Mouse (Mus musculus) gastrocnemius, adult 8-10 months (tissue): ENCODE data around the gene Ttll9. TPM values are rescaled to one million over a fixed set of nuclear protein-coding genes. Genes with fewer than 3 reads are reported as not detected.

Experiments
- DNase-seq, 2 experiments: peaks; one replicate each; pipeline ENCODE4 v3.0.0; 2022; ENCODE audit warnings: low spot score in 2 of 2
- total RNA-seq, 4 experiments: library from RNA; stranded (reverse); gene quantifications; 2 replicates each; pipeline ENCODE4 v1.2.4; 2022

The Ttll9 gene
- not detected for total RNA-seq

DNA sequence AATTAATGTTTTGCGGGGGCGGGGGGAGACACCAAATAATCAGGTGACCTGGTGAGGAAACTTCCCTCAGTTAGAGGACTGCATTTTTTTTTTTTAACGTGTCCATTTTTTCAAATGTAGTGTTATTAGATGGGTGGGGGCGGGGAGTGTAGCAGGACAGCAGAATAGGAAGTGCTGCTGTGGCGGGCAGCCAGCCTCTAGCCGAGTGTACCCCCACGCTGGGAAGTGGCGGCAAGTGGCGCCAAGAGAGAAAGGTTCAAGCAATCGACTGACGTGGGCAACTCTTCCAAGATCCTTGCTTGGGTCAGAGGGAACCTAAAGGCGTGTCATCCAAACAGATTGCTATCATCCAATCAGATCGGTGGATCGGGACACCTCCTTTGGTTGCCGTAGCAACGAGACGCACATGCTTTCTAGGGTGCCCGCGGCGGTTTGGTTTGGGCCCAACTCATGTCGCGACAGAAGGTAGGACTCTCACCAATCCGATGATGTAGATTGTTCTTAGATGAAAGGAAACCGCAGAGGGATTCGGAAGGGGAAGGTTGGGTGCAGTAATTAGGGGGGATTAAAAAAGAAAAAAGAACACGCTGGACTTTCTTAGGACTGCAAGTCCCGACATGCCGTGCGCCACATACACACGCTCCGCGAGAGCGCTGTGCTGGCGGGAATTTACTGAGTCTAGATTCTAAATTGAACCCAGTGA, at the start of gene Ttll9:
TSS of gene Ttll9 (plus strand) at position 395 of the 703 bp plus-strand sequence.
- peak; percentile 51 to 58 for DNase-seq

DNA sequence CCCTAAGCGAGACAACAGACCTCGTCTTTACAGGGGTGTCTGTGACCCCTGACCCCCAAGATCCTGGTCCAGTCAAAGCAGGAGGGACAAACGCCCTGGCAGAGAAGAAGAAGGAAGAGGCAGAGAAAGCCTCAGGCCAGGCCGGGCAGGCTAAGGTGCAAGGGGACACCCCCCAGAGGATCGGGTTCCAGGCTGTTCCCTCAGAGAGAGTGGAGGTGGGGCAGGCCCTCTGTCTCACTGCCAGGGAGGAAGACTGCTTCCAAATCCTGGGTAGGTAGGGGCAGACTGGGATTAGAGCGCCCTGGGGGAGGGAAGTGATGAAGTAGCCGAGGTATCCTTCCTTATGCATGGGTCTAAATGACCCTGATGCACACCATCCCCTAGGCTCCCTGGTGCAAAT, 48.8 kb upstream of the Ttll9 start:
- DNase-seq, result peak; percentile 71 to 81

DNA sequence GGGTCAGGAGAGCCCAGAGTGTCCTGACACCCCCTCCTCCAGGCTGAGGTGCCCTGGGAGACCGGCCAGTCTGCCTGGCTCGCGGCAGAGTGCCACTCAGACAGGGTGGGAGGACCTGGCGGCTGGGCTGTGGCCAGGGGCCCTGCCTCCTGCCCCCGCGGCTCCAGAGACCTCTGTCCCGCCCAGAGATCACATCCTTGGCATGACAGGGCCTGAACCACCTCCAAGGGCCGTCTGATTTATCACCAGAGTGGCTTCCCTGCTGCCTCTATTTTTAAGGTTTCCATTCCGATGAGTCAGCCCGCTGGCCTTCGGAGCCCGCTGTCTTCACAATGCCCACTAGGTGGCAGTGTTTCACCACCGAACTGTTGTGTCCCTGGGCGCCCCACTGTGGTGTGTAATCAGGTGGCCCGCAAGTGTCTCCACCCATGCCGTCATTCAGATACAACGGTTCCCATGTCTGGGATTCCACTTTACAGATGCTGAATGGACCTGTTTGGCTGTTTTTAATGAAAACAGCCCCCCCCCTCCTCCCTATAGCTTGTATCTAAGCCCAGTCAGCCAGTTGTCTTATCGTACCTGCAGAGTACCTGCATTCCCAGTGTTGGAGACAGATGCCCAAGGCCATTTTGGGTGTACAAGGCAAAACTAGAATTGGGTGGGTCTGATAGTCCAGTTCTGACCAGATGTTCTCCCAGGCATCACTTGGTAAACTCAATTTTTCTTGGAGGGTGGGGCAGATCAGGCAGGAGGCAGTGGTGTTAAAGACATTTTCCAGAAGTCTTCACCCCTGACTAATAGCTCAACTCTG, 47.8 kb upstream of the Ttll9 start:
- DNase-seq, result peak; percentile 92 to 96

DNA sequence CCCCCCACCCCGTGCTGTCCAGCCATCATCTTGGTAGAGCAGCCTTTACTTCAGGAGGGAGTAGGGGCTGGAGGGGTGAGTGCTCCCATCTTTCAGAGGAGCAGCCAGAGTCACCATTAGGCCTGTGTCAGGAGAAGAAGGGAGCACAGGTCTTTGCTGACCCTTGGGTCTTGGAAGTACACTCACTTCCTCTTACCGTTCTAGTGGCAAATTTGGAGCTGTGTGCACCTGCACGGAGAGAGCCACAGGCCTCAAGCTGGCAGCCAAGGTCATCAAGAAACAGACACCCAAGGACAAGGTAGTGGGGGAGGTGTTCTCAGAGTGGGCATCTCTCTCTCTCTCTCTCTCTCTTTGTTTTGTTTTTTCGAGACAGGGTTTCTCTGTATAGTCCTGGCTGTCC, 46.8 kb upstream of the Ttll9 start:
- no peak for DNase-seq

DNA sequence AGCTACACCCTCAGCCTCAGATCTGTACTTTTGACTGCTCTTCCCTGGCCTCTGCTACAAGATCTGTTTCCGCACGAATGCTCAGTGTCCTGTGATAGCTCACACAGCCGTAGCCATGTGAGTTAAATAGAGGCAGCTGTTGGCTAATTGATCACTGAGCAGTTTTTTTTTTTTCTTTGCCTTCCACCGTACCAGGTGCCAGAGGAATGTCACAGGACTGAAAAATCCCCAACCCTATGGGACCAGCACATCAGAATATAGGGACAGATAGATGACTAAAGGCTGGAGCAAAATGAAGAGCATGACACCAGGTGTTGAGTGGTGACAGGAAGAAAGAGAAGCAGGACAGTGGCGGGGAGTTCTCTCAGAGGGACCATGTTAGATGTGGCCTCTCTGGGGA, 46.2 kb upstream of the Ttll9 start:
- no peak for DNase-seq

DNA sequence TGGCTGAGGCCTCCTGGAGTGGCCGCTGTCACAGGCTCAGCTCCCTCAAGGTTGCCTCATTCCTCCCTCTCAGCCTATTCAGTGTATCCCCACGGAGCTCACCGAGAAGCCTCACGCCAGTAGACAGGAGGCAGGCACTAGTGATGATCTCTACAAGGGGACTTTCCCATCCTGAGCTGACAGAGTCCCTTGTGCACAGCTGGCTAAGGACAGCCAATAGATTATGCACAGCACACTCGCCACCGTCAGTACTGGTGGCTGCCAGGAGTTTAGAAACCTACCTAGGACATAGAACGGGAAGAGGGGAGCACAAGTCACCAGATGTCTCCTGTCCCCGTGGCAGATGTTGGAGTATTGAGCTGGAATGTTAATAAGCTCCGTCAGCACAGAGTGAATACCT, 44.6 kb upstream of the Ttll9 start:
- no peak for DNase-seq

DNA sequence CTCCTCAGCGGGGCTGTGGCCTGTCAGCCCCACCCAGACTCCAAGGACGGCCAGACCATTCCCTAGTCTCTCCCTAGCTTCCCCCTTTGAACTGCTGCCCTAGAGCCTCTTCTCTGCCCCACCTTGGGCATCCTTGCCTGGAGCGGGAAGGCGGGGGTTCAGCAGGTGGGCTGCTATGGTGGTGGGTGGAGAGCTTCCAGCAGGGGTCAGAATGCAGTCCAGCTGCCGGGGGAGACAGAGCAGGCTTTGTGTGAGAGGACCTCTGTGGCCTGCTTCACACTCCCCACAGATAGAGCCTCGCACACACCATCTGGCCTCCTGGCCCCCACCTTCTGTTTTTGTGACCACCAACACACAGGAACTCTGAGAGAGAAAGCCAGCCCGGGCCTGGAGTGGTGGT, 39.9 kb upstream of the Ttll9 start:
- no peak for DNase-seq

DNA sequence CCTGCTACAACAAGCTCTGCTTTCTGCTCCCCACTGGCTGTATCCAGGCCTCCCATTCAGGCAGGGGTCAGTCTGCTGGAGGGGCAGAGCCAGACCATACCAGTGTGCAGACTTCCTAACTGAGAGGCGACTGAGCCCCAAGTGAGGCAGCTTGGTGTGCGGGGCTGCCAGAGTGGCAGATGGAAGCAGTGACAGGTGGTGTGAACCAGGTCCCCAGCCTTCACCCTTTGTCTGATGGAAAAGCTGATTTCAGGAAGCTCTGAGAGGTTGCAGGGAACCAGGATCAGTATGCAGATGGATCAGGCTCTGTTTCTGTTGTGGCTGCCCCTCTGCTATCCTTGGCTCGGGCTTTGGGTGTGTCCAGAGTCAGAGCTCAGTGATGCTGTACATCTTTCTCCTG, 38.7 kb upstream of the Ttll9 start:
- no peak for DNase-seq

DNA sequence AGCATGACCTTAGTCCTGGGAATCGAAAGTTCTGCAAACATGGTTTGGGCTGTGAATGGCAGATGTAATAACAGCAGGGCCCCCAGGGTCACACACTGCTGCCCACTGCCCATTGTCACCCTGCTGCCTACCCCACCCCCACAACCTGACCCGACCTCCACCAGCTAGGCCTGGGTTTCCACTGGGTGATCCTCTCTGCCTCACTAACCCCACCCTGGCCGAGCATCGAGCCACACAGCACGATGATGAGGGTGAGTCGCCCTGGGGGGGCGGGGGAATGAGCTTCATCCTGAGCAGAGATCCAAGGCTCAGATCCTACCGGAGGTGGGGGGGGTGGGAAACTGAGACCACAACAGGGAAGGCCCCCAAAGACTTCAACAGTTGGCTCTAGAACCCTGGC, 38.2 kb upstream of the Ttll9 start:
- DNase-seq, result no peak

DNA sequence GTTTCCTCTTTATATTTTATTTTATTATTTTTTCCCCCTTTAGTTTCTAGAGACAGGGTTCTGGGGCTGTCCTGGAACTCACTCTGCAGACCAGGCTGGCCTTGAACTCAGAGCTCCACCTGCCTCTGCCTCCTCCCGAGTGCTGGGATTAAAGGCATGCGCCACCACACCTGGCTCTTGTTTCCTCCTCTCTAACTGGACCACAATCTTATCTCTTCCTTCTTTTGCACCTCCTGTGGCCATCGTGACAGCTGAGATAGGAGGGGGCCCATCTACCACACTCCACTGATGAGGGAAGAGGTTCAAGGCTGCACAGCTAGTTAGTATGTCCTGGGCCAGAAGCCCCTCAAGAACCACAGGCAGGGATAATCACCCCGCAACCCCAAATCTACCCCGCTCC, 37.7 kb upstream of the Ttll9 start:
- no peak for DNase-seq

DNA sequence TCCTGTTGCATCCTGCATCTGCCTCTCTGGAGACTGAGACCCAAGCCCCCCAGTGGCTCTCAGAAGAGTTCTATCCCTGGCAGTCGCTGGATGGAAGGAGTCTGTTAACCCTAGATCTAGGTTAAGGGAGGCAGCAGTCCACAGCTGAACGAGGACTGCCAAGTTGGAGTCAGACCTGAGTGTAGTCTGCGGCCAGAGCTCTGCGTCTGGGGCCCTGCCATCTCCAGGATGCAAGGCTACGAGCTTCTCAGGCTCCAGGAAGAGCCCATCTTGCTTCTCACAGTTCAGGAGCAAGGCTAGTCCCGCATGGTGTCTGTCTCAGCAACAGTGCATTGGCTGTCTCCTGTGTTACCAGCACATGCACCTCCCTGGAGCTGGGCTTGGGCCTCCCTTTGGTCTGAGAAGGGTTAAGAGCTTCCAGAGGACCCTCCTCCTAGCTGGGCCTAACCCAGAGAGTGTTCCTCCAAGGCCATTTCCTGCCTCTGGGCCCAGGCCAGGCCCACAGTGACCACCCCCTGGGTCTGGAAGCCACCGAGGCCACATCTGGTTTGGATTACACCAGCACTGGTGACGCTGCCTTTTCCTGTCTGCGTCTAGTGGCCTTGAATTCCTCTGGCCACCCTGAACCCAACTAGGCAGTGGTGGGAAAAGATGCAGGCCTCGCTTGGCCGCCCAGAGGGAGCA, 37.0 kb upstream of the Ttll9 start:
- peak; percentile 68 to 79 for DNase-seq

DNA sequence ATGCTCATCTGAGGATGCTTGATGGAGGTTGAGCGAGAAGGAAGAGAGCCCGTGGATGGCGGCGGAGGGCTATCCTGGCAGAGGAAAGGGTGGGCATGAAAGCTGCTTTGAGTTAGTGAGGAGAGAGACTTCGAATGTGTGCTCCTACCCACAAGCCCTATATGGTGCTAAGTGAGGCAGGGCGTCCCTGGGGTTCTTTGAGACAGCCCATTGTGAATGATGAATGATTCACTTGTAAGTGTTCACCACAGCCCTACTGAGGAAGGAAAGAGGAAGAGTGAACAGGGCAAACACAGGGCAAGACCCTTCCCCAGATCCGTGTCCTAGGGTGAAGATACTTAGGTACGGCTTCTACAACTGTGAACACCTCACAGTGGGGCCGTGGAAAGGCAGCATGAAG, 35.4 kb upstream of the Ttll9 start:
- DNase-seq, result no peak

DNA sequence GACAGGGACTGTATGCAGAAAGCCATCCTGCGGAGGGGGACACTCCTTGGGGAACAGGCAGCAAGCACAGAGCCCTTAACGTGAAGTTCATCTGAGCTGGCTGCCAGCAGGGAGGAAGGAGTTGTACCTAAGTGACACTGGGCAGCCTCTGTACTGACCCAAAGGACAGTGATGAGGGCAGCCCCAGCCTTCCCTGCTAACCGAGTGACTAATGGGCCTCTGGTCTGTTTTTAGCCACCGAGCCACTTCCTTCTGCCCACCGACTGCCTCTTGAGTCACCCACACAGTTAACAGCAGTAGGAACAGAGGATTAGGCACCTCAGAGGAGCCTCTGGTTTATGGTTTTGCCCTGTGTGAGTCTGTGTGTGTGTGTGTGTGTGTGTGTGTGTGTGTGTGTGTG, 34.9 kb upstream of the Ttll9 start:
- DNase-seq, result no peak

DNA sequence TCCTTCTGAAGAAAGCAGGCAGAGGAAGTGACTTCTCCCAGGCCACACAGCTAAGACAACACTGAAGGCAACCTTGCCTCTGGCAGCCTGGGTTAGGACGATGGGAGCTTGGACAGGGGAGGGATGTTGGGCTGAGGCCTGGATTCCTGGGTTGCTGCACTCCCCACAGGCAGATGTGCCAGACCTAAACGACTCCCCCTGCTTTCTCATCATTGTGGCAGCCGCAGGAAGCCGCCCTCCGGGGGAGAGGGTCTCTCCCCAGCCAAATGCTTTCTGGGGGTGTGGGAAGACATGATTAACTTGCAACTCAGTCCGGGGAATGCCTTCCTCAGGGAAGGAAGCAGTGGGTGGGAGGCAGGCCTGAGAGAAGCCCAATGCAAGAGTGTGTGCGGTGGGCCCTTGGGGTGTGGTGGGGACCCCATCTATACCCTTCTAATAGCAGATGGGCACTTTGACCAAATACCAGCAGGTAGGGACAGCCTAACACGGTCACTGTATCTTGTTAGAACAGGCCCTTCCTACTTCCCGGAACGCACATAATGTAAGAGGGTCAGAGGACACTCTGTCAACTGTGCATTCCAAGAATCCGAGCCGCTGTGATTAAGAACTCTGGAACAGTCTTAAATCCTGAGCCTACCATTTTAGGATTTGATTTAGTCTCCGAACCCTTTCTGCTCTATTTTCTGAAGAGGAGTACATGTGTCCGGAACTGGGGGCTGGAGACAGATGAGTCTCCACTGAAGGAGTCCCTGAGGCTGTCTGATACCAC, 33.9 kb upstream of the Ttll9 start:
- DNase-seq, result no peak

DNA sequence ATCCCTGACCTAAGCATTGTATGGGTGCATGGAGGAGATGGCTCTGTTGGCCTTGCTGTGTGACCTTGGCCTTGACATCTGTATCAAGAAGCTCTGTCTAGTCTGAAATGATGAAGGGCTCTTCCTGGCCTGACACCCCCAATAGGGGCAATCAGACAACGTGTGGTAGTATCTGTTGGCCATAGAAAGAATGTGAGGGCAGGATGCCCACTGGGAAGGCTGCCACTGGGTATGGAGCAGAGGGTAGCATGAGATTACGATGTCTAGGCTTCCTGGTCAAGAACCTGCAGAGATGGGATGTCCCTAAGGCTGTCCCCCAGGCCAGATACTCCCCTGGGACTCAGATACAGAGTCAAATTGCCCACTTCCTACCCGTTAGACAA, 33.3 kb upstream of the Ttll9 start:
- DNase-seq, result no peak

DNA sequence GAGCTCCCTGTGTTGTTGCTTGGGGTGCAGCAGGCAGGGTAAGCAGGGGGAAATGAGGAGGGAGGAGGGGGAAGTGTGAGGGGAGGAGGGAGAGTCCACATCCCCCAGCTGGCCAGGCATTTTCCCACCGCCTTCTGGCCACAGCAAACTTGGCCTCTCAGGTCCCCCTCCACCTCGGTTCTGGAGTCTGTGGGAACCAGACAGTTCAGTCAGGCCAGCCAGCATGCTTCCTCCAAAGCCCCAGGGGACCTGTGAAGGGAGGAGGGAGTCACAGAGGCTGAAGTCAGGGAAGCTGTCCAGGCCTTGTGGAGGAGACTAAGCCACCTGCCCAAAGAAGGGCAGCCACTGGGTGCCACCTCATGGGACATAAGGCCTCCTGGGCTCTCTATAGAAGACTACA, 32.0 kb upstream of the Ttll9 start:
- peak in 1 of 2 experiments; percentile 50 for DNase-seq

DNA sequence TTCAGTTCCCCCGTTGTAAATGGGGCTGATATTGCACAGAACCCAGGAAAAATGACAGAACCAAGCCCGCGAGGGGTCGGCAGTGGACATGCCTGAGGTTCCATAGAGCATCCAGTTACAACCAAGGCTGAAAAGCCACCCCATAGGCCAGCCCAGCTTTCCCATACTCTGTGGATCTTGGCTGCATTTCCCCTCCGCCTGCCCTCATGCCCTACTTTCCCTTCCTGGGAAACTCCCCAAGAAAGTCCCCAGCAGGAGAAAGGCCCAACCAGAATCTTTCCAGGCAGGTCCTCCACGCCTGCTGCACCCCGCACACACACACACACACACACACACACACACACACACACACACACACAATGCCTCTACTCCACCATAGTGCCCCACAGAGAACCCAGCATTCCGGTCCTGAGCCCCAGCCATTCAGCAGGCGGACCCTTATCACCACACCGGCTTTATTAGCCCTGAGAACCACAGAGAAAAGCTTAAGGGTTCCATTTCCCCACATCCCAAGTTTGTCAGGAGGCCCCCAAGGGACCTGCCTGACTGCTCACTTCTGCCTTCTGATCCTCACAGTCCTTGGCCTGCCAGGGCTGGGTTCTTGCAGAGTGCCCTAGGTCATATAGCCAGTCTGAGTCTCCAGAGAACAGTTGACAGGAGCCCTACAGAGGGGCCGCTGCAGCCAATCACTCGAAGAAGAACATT, 30.7 kb upstream of the Ttll9 start:
- DNase-seq, result no peak

DNA sequence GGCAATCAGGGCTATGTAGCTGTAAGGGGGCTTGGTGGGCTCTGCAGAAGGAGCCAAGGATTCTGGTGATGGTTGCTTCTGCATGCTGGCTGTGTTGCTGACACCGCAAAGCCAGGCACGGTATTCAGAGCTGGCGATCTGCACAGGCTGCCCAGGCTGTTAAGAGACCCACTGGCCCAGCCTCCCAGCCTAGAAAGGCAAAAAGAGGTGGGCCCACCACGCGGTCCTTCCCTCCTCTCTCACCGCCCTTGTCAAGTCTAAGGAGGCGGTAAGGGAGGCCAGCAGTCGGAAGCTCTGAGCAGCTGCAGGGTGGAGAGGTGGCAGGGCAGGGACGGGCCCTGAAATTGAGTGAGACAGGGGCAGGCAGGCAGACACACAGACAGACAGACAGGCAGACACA, 29.2 kb upstream of the Ttll9 start, which contains the start of gene Foxs1:
TSS of gene Foxs1 (minus strand) at position 161 of the 400 bp plus-strand sequence.
- DNase-seq, result no peak

DNA sequence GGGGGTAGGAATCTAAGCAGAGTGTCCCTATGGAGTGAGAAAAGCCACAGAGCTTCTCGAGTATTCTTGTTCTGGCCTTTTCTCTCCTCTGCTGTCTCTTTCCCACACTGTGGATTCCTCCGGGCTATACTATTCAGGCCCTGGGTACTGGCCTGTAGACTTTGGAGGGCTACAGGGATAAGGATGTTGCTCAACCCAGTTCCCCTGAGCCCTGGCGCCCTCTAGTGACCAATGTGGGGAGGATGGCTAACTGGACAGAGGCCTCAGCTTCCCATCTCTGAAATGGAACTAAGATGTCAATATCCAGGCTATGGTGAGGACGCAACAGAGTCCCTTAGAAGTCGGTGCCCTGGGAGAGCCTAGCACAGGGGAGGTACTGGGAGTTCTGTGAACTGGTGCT, 28.7 kb upstream of the Ttll9 start:
- peak in 1 of 2 experiments; percentile 63 for DNase-seq

DNA sequence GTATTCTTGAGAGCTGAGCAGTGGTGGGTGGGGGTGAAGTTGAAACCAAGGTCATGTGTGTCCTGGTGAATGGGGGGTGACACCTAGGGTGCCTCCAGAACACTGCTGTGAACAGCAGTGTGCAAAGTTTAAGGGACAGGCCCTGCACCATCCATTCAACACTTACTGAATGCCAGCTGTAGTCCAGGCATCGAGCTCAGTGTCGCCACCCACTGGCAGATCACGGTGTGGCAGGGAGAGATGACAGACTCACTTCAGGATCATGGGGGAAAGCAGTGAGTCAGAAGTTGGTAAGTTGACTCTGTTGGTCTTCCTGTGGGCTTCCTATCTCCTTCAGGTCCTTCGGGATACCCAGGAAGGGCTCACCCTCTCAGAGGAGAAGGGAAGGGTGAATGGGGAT, 22.4 kb upstream of the Ttll9 start:
- DNase-seq, result no peak

DNA sequence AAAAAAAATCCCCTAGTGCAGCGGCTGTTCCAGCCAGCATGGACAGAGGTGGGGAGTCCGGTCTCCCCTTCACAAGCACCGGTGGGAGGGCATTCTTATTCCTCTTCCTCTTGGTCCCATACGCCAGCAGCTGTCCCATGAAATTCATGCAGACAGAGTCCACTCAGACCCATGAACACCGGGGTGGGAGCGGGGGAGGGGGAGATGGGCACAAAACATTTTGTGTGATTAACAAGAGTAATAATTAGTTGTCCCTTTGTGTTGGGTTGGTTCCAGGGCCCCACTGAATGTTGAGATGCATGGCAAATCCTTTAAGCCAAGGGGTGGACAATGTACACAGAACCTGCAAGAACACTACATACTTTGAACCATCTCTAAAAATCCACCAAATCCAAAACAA, 21.2 kb upstream of the Ttll9 start:
- no peak for DNase-seq
